Mouse (Mus musculus) gonadal fat pad, adult 2 months (tissue): ENCODE results near the gene Ttc21b. TPM values are rescaled to one million over a fixed set of nuclear protein-coding genes. Genes with fewer than 3 reads are reported as not detected.

ENCODE experiments used
- DNase-seq: peaks from one replicate; pipeline ENCODE4 v3.0.0-alpha.2; 2012; ENCODE audit warnings: low read depth
- polyA plus RNA-seq: library from polyadenylated mRNA; depleted of rRNA; stranded (reverse); fragments of >200 nt; gene quantifications from 2 replicates; pipeline ENCODE4 v1.2.3, GENCODE M21; 2012; rRNA removed

Ttc21b gene
- polyA plus RNA-seq, 1 experiment = 3.4 TPM

DNA sequence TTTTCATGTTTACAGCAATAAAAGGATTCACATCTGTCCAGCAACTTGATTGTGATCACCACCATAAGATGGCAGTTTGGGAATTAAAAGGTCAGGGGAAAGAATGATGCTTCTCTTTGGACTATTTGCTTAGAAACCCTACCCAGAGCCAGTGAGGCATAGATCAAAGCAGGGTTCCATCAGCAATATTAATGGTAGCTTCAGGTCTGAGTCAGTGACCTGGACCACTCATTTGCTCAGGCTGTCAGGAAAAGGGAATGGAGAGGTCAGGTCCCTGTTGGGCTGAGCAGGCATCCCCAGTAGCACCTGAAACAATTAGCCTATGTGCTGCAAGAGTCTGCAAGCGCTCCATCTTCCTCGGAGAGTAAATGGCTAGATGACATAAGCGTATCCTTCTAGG is 84.8 kb downstream of the Ttc21b start:
- DNase-seq = no peak

DNA sequence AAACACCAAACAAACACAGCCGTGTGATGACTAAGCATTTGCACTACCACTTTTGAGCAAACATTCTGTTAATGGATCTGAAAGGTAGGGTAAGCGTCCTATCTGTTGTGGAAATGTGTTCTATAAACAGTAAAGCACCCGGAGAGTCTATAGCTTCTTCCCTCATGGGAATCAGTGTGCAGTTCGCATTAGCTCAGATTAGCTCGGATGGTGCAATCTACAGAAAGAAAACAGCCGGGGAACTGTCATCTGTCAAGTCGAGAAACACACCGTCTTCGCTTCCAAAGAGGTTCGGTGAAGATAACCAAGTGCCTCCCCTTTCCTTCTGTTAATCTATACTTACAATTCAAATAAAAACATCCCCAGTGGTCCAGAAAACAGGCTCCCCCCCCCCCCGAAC is 85.7 kb downstream of the Ttc21b start:
- DNase-seq = no peak

DNA sequence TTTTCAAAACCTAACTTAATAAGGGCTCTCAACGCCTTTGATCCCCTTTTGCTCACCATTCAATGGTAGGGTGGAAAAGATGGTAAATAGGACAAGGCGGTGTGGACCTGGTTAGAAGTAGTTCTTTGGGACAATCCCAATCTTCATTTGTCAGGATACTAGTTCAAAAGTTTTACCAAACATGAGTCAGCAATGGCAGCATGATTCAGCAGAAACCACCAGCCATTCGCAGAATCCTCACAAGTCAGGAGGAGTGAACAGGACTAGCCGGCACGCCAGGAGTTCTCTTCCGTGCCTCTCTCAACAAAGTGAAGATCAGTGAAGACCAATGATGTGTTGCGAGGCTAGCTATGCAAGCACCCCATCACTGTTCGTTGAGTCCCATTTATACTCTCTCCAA is 91.4 kb downstream of the Ttc21b start:
- no peak for DNase-seq

DNA sequence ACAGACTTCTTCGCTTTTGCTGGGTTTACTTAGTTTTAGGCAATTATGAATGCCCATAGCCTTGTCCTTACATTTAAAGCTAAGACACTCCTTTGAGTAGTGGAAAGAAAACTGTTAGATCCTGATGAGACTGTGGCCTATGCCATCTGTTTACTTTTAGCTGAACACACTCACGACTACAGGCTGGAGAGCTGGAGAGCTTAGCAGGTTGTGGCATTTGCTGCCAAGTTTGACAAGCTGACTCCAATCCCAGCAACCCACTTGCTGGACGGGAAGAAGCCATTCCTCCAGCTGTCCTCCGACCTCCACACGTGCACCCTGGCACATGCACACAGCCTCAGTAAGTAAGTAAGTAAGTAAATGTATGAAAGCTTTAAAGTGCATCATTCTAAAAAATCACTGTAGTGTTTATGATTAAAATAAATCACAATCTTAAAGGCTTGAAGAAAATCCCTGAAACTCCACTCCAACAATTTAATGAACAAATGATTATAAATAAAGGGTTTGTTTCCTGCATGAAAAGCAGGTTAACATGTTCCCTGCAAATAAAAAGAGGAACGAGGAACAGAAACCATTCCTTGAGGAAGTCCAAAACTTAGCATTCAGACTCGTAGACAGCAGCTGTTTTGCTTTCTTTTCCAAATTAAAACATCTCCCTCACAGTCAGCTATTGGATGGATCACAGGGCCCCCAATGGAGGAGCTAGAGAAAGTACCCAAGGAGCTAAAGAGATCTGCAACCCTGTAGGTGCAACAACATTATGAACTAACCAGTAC is 98.1 kb downstream of the Ttc21b start:
- DNase-seq = no peak

DNA sequence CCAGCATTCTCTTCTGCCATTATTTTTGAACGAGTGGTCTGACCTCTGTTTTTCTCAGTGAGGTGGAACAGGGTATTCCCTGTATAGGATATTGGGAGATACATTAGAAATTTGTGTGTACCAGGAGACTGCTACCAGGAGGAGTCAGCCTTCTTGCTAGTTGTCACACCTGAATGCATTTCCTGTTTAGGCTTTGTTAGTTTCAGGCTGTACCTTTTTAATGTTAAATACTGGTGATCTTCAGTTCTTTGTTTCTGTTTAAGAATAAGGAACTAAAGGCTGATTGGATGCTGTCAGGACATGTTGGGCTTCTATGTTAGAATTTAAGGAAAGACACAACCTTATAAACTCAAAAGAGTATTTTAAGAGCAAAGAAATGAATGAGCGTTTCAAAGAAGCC is 105.0 kb downstream of the Ttc21b start:
- no peak for DNase-seq

DNA sequence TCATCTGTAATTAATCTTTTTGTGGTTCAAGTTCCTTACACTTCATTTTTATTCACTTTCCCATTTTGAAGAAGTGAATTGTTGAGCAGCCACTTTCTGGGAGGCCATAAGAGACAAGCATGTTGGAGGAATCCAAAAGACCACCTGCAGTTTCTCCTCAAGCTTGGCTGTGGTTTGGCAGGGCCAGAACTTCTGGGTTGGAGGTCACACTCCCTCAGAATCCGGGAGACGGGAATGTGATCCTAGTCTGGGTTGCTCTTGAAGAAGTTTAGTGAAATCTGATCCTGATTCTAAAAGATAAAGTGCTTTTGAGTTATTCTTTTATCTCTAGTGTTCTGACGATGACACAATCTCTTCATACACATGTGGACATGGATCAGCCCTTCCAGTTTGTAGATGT is 105.9 kb downstream of the Ttc21b start:
- DNase-seq = no peak

DNA sequence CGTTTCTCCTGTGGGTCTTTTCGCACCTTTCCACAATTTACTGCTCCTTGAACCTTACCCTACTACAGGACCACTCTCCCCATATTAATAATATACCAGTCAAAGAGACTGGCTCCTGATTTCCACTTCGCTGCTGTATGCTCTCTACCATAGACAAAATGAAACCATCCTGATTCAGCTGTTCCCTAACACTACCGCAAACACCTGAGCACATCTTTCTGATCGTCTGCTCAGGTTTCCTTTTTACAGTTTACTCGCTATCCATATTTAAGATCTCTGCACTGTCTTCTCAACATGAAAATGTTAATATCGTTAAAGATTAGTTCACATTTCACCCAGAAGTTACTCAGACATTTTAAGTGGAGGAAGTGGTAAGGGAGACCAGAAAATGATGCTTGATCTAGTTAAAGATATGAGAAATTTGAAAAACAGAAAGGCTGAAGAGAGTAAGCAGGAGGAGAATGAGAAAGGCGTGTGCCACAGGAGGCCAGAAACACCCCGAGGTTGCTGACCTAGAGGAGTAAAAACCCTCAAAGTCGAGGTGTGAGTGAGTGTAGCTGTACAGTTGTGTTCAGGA is 107.7 kb downstream of the Ttc21b start:
- DNase-seq = no peak

DNA sequence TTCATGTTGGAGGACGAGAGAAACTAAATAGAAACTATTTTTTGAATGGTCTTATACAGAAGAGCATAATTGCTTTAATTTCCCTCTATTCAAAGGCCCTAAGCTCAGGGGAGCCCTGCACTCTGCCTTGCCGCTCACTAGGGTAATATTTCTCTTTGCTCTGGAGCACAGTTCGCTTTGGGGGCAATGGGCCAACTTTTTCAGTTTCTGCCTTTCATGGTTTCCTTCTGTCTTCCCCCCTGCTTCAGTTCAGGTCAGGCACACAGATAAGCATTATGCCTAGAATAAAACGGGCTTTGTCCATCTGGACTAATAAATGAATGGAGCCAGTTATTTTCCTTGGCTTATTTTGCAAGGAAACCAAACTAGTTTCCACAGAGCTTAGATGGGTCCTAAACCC is 109.9 kb downstream of the Ttc21b start:
- no peak for DNase-seq

DNA sequence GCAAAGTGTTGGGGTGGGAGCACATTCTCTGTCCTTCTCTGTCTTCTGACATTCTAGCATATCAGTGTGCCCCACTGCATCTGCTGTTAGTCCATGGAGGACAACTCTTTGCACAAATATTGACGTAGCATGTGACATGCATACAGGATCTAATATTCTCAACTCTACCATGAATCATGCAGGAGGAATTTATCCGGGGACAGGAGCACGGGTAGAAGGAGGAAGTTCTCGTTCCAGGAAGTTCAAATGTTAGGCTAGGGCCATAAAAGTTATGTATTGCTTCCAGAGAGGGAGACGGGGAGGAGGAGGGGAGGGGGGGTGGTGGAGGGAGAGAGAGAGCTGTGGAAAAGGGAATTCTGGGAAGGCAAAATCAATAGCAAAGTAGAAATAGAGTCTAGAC is 111.6 kb downstream of the Ttc21b start:
- DNase-seq = no peak

DNA sequence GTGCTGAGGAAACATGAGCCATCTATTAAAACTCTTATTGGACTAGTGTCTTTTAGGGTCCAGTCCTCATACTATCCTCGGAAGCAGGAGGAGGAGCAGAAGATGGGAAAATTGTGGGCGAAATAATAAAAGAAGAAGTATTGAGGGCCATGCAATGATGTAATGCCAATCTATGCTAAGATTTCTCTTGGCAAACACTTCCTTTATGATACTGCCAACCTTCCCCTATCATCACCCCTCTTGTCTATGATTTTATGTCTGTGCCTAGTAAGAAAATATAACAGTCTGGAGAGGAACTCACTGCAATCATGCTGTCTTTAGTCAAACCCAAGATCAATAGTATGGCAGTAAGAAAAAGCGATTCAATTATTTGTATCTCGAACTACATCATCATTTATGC is 113.1 kb downstream of the Ttc21b start:
- no peak for DNase-seq

DNA sequence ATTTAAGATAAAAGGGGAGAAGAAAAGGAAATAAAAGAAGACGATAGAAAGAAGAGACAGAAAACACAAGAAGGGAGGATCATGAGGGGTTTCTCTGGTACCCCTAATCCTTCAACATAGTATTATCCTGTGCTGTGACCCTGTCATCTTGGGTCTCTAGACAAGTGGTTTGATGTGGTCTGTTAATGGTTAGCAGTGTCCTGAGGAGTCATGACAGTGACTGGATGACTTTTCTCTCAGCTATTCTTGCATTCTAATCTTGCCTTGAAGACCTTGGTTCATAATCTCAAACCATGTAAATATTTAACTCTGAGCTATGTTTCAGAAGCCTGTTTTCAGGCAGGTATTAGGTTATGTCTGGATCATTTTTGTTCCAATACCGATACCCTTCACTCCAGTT is 113.7 kb downstream of the Ttc21b start:
- DNase-seq = no peak

DNA sequence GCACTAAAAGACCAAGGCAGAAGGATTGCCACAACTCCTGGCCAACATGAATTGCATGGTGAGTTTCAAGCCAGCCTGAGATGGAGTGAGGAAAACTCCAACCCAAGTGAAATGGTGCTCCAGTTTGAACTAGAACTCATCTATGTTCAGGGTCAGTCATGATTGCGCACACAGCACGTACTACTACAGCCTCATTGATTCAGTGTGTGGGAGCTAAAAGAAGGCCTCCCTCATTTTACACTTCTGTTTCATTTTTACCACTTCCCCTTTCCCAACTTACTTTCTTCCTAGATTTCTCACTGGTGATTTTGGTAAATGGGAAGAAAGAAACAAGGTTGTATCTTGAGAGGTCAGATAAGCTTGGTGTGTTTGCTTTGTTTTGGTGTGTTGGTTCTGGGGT is 114.1 kb downstream of the Ttc21b start:
- DNase-seq = no peak

DNA sequence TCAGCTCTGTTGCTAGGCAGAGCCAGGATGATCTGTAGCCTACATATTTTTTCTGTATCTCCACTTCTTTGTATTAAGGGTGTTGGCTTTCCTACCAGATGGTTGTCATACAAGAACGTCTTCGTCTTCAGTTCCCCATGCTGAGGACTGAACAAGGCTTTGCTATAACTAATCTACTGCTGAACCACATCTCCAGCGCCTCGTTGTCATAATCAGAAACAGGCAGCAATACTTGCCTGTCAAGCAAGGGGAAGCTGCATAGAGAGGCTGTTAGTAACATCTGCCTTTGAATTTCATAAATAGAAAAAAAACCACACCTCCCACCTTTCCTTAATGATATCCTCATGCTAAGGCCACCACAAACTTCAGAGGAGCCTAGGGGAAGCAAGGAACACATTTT is 116.2 kb downstream of the Ttc21b start:
- DNase-seq = no peak

Other genes starting within 250 kb of the Ttc21b start
- 7.3 and 11.5 TPM in 2 replicates for gene Galnt3, start 131.6 kb downstream of the Ttc21b start, polyA plus RNA-seq
- 0.13 and 0.36 TPM in 2 replicates for gene Scn1a, start 184.2 kb upstream of the Ttc21b start, polyA plus RNA-seq